Mouse (Mus musculus) CD4-positive, CD25-positive, alpha-beta regulatory T cell (primary cell): ENCODE data around the gene Actg1. TPM values are rescaled to one million over a fixed set of nuclear protein-coding genes. Genes with fewer than 3 reads are reported as not detected.

ENCODE experiments used
- polyA plus RNA-seq: library from polyadenylated mRNA; unstranded; fragments of 100-300 nt; shearing (Covaris generic); gene quantifications from one replicate; pipeline ENCODE4 v1.2.1, GENCODE M21; 2017

The Actg1 gene
- 2,226 TPM for polyA plus RNA-seq

GRCm38 (mm10) chr11:120347791-120348683, at the start of gene Actg1:
TSS of gene Actg1 (minus strand) at chr11:120348542.

GRCm38 (mm10) chr11:120378611-120379540, 30.5 kb upstream of the Actg1 start, which contains the start of gene Faap100:
TSS of gene Faap100 (minus strand) at chr11:120378764.

GRCm38 (mm10) chr11:120361295-120361694, 13.0 kb upstream of the Actg1 start, which contains the start of gene Fscn2:
TSS of gene Fscn2 (plus strand) at chr11:120361534.

Other genes starting within 250 kb of the Actg1 start
- gene Tepsin, start 249.8 kb downstream of the Actg1 start, polyA plus RNA-seq = 35.6 TPM
- gene Ndufaf8, start 249.6 kb downstream of the Actg1 start, polyA plus RNA-seq = 90.1 TPM
- 106 TPM for gene Slc38a10, start 197.2 kb downstream of the Actg1 start, polyA plus RNA-seq
- not detected for gene Bahcc1, start 115.6 kb downstream of the Actg1 start, polyA plus RNA-seq
- gene Fscn2, start 13.0 kb upstream of the Actg1 start, polyA plus RNA-seq = 0.68 TPM
- gene Faap100, start 30.2 kb upstream of the Actg1 start, polyA plus RNA-seq = 29.6 TPM
- gene Nploc4, start 89.2 kb upstream of the Actg1 start, polyA plus RNA-seq = 54.4 TPM
- not detected for gene Tspan10, start 94.1 kb upstream of the Actg1 start, polyA plus RNA-seq
- 0.35 TPM for gene Pde6g, start 105.0 kb upstream of the Actg1 start, polyA plus RNA-seq
- 14.6 TPM for gene Oxld1, start 109.5 kb upstream of the Actg1 start, polyA plus RNA-seq
- 50.7 TPM for gene Ccdc137, start 109.6 kb upstream of the Actg1 start, polyA plus RNA-seq
- gene Arl16, start 119.1 kb upstream of the Actg1 start, polyA plus RNA-seq = 36.3 TPM
- gene Mrpl12, start 136.1 kb upstream of the Actg1 start, polyA plus RNA-seq = 70.7 TPM
- 8.9 TPM for gene Slc25a10, start 143.3 kb upstream of the Actg1 start, polyA plus RNA-seq
- gene Gcgr, start 182.2 kb upstream of the Actg1 start, polyA plus RNA-seq = not detected
- gene Mcrip1, start 201.2 kb upstream of the Actg1 start, polyA plus RNA-seq = 144 TPM
- not detected for gene Ppp1r27, start 202.6 kb upstream of the Actg1 start, polyA plus RNA-seq
- 244 TPM for gene P4hb, start 224.7 kb upstream of the Actg1 start, polyA plus RNA-seq
- 800 TPM for gene Arhgdia, start 233.1 kb upstream of the Actg1 start, polyA plus RNA-seq
- gene Alyref, start 249.8 kb upstream of the Actg1 start, polyA plus RNA-seq = 327 TPM
- 115 TPM for gene Anapc11, start 249.9 kb upstream of the Actg1 start, polyA plus RNA-seq